Mouse (Mus musculus) MEL (cell line): Measurements from ENCODE around the gene Gm20662.

ENCODE experiments used
- CTCF ChIP-seq, 3 experiments: IDR thresholded peaks in 2 of 3; conservative IDR thresholded peaks in 1 of 3; 2 replicates each; pipeline ENCODE4 v1.5.1; 2011 to 2012; ENCODE audit warnings: low read length in 3 of 3, low read depth in 2 of 3, mild to moderate bottlenecking in 2 of 3, improper control_type of control experiment in 1 of 3, inconsistent platforms in 1 of 3, mixed read lengths in 1 of 3, moderate library complexity in 1 of 3; ENCODE audit not compliant: control insufficient read depth in 1 of 3, insufficient read depth in 1 of 3, poor library complexity in 1 of 3, severe bottlenecking in 1 of 3
- EP300 ChIP-seq, 2 experiments: IDR thresholded peaks; 2 replicates each; pipeline ENCODE4 v1.6.1; 2011; ENCODE audit warnings: improper control_type of control experiment in 2 of 2, low read length in 2 of 2, low read depth in 1 of 2, mild to moderate bottlenecking in 1 of 2
- ETS1 ChIP-seq: IDR thresholded peaks from 2 replicates; pipeline ENCODE4 v1.6.1; 2012; ENCODE audit warnings: low read depth, mild to moderate bottlenecking, inconsistent platforms, low read length, improper control_type of control experiment, moderate library complexity
- GATA1 ChIP-seq: IDR thresholded peaks from 2 replicates; pipeline ENCODE4 v1.6.1; 2011; ENCODE audit warnings: low read depth, low read length, improper control_type of control experiment
- MAX ChIP-seq: IDR thresholded peaks from 2 replicates; pipeline ENCODE4 v1.6.1; 2011; ENCODE audit warnings: low read length, improper control_type of control experiment
- MYC ChIP-seq: IDR thresholded peaks from 2 replicates; pipeline ENCODE4 v1.6.1; 2011; ENCODE audit warnings: low read depth, mild to moderate bottlenecking, low read length, improper control_type of control experiment, moderate library complexity
- NRF1 ChIP-seq: IDR thresholded peaks from 2 replicates; pipeline ENCODE4 v1.6.1; 2014; ENCODE audit warnings: low read depth, mild to moderate bottlenecking, inconsistent platforms, low read length, improper control_type of control experiment, moderate library complexity; ENCODE audit not compliant: poor library complexity, insufficient read depth, severe bottlenecking
- POLR2A ChIP-seq, 2 experiments: IDR thresholded peaks; 2 replicates each; pipeline ENCODE4 v1.6.1; 2011 to 2012; ENCODE audit warnings: low read length in 2 of 2, mild to moderate bottlenecking in 2 of 2, control low read depth in 1 of 2, improper control_type of control experiment in 1 of 2, low read depth in 1 of 2, moderate library complexity in 1 of 2; ENCODE audit not compliant: control insufficient read depth in 1 of 2, insufficient read depth in 1 of 2, poor library complexity in 1 of 2
- SIN3A ChIP-seq: IDR thresholded peaks from 2 replicates; pipeline ENCODE4 v1.6.1; 2012; ENCODE audit warnings: low read length, improper control_type of control experiment, inconsistent platforms
- USF1 ChIP-seq: IDR thresholded peaks from 2 replicates; pipeline ENCODE4 v1.6.1; 2014; ENCODE audit warnings: low read depth, mild to moderate bottlenecking, inconsistent platforms, low read length, improper control_type of control experiment, moderate library complexity
- ZC3H11A ChIP-seq: IDR thresholded peaks from 2 replicates; pipeline ENCODE4 v1.6.1; 2012; ENCODE audit warnings: low read depth, mild to moderate bottlenecking, inconsistent platforms, low read length, improper control_type of control experiment
- ZNF384 ChIP-seq: IDR thresholded peaks from 2 replicates; pipeline ENCODE4 v1.6.1; 2012; ENCODE audit warnings: low read depth, mild to moderate bottlenecking, inconsistent platforms, low read length, improper control_type of control experiment

- TF ChIP-seq ZNF384 (no peak), ZC3H11A (no peak), GATA1 (peak; percentile 81), MAX (no peak), USF1 (peak; percentile 40; the same call in 1 of the 2 replicates), POLR2A (IDR thresholded peaks at IDR 0.05; ENCODE audit: control insufficient read depth in 1 of 2, insufficient read depth in 1 of 2, low read depth in 1 of 2, low read length in 2 of 2, poor library complexity in 1 of 2) (peak in 1 of 2 experiments; percentile 28; a peak in 1 of 4 replicates), CTCF (IDR thresholded peaks at IDR 0.05 in 2 of 3, conservative IDR thresholded peaks at IDR 0.05 in 1 of 3; ENCODE audit: control insufficient read depth in 1 of 3, insufficient read depth in 1 of 3, low read depth in 2 of 3, low read length in 3 of 3, poor library complexity in 1 of 3, severe bottlenecking in 1 of 3) (peak in 2 of 3 experiments; percentile 4 to 5; a peak in 1 of 6 replicates), NRF1 (no peak), SIN3A (no peak), ETS1 (no peak), EP300 (IDR thresholded peaks at IDR 0.05; ENCODE audit: low read depth in 1 of 2, low read length in 2 of 2) (peak; percentile 41 to 46; a peak in 2 of 4 replicates), MYC (0 out of 2 replicates have a peak, but pooled peaks have one; percentile 54)
Measured at GRCm38 (mm10) chr9:108047601-108048565, 51.7 kb downstream of the Gm20662 start.
